Mouse (Mus musculus) ES-Bruce4 (cell line): Measurements from ENCODE around the gene Myo19. TPM values are rescaled to one million over a fixed set of nuclear protein-coding genes. Genes with fewer than 3 reads are reported as not detected.
A peak's percentile ranks its signal among the peaks of the same experiment; 100 is the strongest.

Experiments used
- H3K27ac ChIP-seq: 2 replicates; pipeline ENCODE4 v1.5.1; 2012; ENCODE audit warnings: low read length, inconsistent platforms; ENCODE audit not compliant: insufficient read depth
- H3K27me3 ChIP-seq: 2 replicates; pipeline ENCODE4 v1.6.1; 2012; ENCODE audit warnings: mild to moderate bottlenecking, low read length, inconsistent platforms; ENCODE audit not compliant: control insufficient read depth, poor library complexity, insufficient read depth, severe bottlenecking
- H3K36me3 ChIP-seq: 2 replicates; pipeline ENCODE4 v1.6.1; 2012; ENCODE audit warnings: inconsistent platforms, mild to moderate bottlenecking, low read length, moderate library complexity; ENCODE audit not compliant: control insufficient read depth, poor library complexity, insufficient read depth, severe bottlenecking
- H3K4me1 ChIP-seq: one replicate; pipeline ENCODE4 v1.8.1; 2011; ENCODE audit warnings: low read length; ENCODE audit not compliant: control insufficient read depth, insufficient read depth
- H3K4me3 ChIP-seq: 2 replicates; pipeline ENCODE4 v1.5.1; 2011; ENCODE audit warnings: low read depth, mild to moderate bottlenecking, low read length
- H3K9ac ChIP-seq: 2 replicates; pipeline ENCODE4 v1.6.1; 2012; ENCODE audit warnings: low read depth, mild to moderate bottlenecking, inconsistent platforms; ENCODE audit not compliant: poor library complexity, severe bottlenecking
- H3K9me3 ChIP-seq: replicated peaks from 2 replicates; pipeline ENCODE4 v1.6.1; 2012; ENCODE audit warnings: mild to moderate bottlenecking, low read length, inconsistent platforms; ENCODE audit not compliant: control insufficient read depth, poor library complexity, insufficient read depth, severe bottlenecking
- CTCF ChIP-seq: IDR thresholded peaks from one replicate; pipeline ENCODE4 v1.8.1; 2011; ENCODE audit warnings: low read depth, low read length
- EP300 ChIP-seq: IDR thresholded peaks from 2 replicates; pipeline ENCODE4 v1.6.1; 2011; ENCODE audit warnings: low read depth, low read length; ENCODE audit not compliant: insufficient read depth
- POLR2A ChIP-seq: IDR thresholded peaks from one replicate; pipeline ENCODE4 v1.8.1; 2011; ENCODE audit warnings: low read length; ENCODE audit not compliant: insufficient read depth
- polyA plus RNA-seq: library from polyadenylated mRNA; stranded (reverse); fragments of >200 nt; gene quantifications from 2 replicates; pipeline ENCODE4 v1.2.4, GENCODE M21; 2011; ENCODE audit warnings: low read depth; ENCODE audit not compliant: missing spikeins, insufficient read depth, insufficient read length

Myo19 gene
- polyA plus RNA-seq, 1 experiment: 19.5 TPM

- no peak overlapping the region for H3K27ac ChIP-seq
These were observed 52.3 kb downstream of the Myo19 start for GRCm38 (mm10) chr11:84932261-84932660.

GRCm38 (mm10) chr11:84939508-84940053 lies 59.6 kb downstream of the Myo19 start:
- TF ChIP-seq POLR2A (no peak), CTCF (no peak), EP300 (no peak)
- no peaks in the 10 kb centered on the region for H3K27me3 ChIP-seq
- no peak overlapping the region for H3K27ac ChIP-seq
- H3K4me3 ChIP-seq: no peak overlapping the region
- no peaks in the 10 kb centered on the region for H3K4me1 ChIP-seq
- no peaks in the 10 kb centered on the region for H3K36me3 ChIP-seq
- H3K9ac ChIP-seq: no peak overlapping the region
- H3K9me3 ChIP-seq: no peaks in the 10 kb centered on the region

More at GRCm38 (mm10) chr11:84932261-84932660, 52.3 kb downstream of the Myo19 start:
- Histone ChIP-seq H3K9me3 (no peaks in the 10 kb centered on the region), H3K36me3 (no peaks in the 10 kb centered on the region), H3K4me1 (no peaks in the 10 kb centered on the region), H3K27me3 (no peaks in the 10 kb centered on the region), H3K4me3 (no peak overlapping the region), H3K9ac (no peak overlapping the region)
- TF ChIP-seq CTCF: peak; percentile 31
- TF ChIP-seq POLR2A: no peak
- no peak for TF ChIP-seq EP300

DNA sequence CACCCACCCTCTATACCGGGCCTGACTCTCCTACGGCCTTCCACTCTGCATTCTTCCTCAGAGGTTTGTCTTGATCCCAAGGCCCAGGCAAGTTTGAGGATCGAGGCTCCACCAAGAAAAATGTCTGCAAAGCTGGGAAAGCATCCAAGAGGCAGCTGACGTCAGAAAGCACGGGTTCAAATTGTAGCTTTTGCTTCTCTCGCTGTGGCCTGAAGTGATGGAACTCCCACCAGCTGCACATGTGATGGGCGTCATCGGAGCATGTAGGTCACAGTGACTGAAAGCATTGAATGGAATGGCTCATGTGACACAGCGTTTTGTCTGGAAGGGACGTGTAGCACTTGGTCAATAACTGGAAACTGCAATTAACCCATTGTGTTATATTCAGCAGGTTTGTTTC lies 60.2 kb downstream of the Myo19 start:
- no peak overlapping the region for H3K9ac ChIP-seq
- no peak overlapping the region for H3K27ac ChIP-seq
- TF ChIP-seq EP300 (no peak), POLR2A (no peak), CTCF (no peak)
- H3K36me3 ChIP-seq: no peaks in the 10 kb centered on the region
- H3K9me3 ChIP-seq: no peaks in the 10 kb centered on the region
- H3K27me3 ChIP-seq: no peaks in the 10 kb centered on the region
- no peak overlapping the region for H3K4me3 ChIP-seq
- no peaks in the 10 kb centered on the region for H3K4me1 ChIP-seq

GRCm38 (mm10) chr11:84943948-84944347 lies 64.0 kb downstream of the Myo19 start:
- H3K4me1 ChIP-seq: peaks cover 17% of the 10 kb centered on the region
- no peaks in the 10 kb centered on the region for H3K9me3 ChIP-seq
- peak overlapping the region; percentile 55 for H3K9ac ChIP-seq
- no peaks in the 10 kb centered on the region for H3K36me3 ChIP-seq
- TF ChIP-seq EP300: peak; percentile 64; the same call in 1 of the 2 replicates
- no peak for TF ChIP-seq POLR2A
- TF ChIP-seq CTCF: peak; percentile 6
- H3K27ac ChIP-seq: peak overlapping the region; percentile 87
- H3K27me3 ChIP-seq: no peaks in the 10 kb centered on the region
- H3K4me3 ChIP-seq: peak overlapping the region; percentile 67

DNA sequence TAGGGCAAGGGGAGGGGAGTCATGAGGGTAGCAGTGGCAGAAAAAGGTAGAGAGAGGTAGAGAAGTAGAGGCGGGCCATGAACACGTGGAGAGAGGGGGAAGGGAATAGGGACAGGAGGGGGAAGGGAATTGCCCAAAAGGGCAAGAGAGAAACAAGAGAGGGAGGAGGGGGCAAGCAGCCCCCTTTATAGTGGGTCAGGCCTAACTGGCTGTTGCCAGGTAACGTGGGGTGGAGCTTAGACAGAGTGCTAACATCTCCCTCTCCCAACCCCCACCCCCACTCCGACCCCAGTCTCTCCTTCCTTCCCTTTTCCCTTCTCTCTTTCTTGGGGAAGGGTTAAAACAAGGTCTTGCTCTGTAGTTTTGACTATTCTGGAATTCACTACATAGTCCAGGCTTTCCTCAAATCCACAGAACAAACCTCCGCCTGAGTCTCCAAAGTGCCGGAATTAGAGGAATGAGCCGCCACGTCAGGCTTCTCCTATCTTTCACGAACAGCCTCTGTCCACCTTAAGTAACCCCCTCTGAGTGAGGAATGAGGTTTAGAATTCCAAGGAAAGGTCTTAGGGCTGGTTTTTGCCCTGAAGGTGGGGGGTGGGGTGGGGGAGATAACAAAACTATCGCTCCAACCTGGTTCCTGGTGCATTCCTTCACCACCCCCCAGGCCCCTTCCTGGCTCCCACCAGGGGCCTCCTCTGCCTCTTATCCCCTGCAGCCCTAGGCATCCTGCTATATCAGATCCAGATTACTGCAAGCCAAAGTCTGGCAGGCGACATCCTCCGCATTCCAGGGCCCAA lies 64.9 kb downstream of the Myo19 start:
- Histone ChIP-seq H3K9ac (peak overlapping the region; percentile 55), H3K4me3 (peak overlapping the region; percentile 67), H3K4me1 (peaks cover 17% of the 10 kb centered on the region), H3K27ac (peak overlapping the region; percentile 87), H3K27me3 (no peaks in the 10 kb centered on the region), H3K36me3 (no peaks in the 10 kb centered on the region), H3K9me3 (no peaks in the 10 kb centered on the region)
- peak; percentile 79 for TF ChIP-seq EP300
- TF ChIP-seq CTCF: no peak

GRCm38 (mm10) chr11:84945841-84946240 lies 65.9 kb downstream of the Myo19 start:
- Histone ChIP-seq H3K4me1 (peaks cover 17% of the 10 kb centered on the region), H3K36me3 (no peaks in the 10 kb centered on the region), H3K27me3 (no peaks in the 10 kb centered on the region), H3K4me3 (no peak overlapping the region), H3K9ac (no peak overlapping the region), H3K27ac (peak overlapping the region; percentile 87), H3K9me3 (no peaks in the 10 kb centered on the region)
- TF ChIP-seq POLR2A (no peak), EP300 (0 out of 2 replicates have a peak, but pooled peaks have one; percentile 43)
